Mouse (Mus musculus) hematopoietic stem cell, adult 5-6 weeks (primary cell): ENCODE data around the gene Arpc3. TPM values are rescaled to one million over a fixed set of nuclear protein-coding genes. Genes with fewer than 3 reads are reported as not detected.

Source experiments
- ATAC-seq, 2 experiments: fragments of 125-278 bp in 1 of 2; replicated peaks in 1 of 2; 2 replicates each; pipeline ENCODE4 v1.8.0; 2016 to 2017; ENCODE audit warnings: inconsistent platforms in 2 of 2, mild to moderate bottlenecking in 2 of 2, moderate number of reproducible peaks in 2 of 2, low read depth in 1 of 2, moderate TSS enrichment in 1 of 2; ENCODE audit not compliant: low FRiP score in 2 of 2, poor library complexity in 2 of 2, severe bottlenecking in 2 of 2, insufficient read depth in 1 of 2, low TSS enrichment in 1 of 2
- total RNA-seq: library from RNA; stranded (forward); fragments of 172-1452, 232-1000 nt; gene quantifications from 2 replicates; pipeline ENCODE4 v1.2.3, GENCODE M21; 2017

Gene Arpc3
- total RNA-seq, 1 experiment from 2014 or later, result 855 TPM

DNA sequence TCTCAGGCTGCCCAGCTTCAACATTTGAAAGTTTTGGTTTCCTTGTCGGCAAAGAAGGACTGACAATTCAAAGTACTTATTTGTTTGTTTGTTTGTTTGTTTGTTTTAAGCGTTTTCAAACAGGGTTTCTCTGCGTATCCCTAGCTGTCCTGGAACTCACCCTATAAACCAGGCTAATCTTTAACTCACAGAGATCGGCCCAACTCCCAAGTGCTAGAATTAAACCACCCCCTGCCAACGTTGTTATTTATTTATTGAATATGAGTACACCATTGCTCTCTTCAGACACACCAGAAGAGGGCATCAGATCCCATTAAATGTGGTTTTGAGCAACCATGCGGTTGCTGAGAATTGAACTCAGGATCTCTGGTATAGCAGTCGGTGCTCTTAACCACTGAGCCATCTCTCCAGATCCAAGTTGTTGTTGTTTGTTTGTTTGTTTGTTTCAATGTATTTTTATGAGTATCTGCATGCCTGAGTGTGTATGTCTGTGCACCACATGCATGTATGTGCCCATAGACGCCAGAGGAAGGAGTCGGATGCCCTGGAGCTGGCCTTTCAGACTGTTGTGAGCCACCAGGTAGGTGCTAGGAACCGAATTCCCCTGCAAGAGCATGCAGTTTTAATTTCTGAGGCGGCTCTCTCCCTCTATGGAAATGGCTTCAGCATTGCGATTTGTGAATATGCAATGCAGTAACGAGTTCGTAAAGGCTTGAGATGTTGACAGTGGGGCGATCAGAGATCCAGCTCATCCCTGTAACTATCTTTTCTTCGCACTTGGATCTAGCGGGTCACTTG lies 29.8 kb downstream of the Arpc3 start, which contains the start of gene Anapc7:
TSS of gene Anapc7 (plus strand) at position 423 of the 798 bp plus-strand sequence.
- ATAC-seq, result peak; percentile 37 to 42

DNA sequence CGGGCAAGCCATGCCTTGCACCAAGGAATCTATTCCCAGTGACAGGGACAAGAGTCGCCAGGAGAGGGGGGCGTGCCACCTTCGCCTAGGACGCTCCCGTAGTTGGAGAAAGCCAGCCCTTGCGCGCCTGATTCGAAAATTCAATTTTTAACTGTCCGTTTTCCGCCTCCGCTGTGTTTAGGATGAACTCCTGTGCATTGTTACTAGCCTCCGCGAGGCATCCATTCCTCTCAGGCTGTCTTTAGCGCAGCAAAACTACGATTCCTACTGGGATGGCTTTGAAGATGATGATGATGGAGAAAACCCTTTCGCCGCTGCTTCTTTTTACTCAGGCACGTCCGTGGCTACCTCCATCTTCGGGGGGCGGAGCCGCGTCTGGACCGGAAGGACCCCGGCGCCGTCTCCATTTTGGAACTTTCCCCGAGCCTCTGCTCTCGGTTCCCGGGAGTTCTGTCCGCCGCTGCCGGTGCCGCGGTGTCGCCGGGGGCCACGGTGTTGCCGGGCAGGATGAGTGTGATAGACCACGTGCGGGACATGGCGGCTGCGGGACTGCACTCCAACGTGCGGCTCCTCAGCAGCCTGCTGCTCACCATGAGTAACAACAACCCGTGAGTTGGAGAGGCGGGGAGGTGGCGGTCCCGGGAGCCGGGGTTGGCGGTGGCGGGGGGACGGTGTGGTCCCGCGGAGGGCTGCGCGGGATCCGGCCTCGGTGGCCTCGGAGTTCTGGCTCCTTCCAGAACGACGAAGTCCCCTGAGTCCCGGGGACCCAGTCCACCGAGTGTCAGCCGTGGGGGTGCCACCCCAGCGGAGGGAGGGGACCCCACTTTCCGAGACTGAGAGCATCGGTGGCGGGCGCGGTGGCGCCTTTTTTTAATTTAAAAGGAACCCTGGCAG lies 30.6 kb downstream of the Arpc3 start:
- ATAC-seq, result peak; percentile 84 to 94

DNA sequence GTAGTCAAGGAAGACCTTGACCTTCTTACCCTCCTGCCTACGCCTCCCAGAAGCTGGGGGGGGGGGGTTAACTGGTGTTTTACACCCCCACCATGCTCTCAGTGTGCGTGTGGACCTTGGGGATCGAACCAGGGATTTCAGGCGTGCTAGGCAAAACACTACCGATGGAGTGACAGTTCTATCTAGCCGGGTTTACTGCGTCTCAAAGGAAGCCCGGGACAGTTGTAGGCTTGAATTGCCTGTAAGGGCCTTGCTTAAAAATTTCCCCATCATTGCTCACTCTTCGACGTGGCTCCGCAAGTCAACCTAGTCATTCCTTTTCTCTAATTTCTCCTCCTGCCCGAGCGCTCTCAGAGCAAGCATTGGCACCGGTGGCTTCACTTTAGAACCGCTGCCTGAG lies 31.4 kb downstream of the Arpc3 start:
- ATAC-seq, result no peak

DNA sequence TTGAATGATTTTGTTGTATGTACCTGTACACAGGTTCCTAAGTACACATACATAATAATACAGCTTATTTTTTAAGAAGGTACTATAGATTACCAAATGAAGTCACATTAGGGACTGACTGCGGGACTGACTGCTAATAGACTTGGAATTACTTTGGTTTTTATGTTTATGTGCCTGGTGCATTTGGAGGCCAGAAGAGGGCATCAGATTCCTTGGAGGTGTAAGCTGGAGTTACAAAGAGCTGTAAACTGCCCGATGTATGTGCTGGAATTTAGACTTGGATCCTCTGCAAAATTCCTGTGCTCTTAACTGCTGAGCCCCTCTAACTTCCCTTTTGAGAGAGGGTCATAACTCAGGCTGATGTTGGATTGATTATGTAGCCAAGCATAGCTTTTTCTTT lies 33.9 kb downstream of the Arpc3 start:
- no peak for ATAC-seq

DNA sequence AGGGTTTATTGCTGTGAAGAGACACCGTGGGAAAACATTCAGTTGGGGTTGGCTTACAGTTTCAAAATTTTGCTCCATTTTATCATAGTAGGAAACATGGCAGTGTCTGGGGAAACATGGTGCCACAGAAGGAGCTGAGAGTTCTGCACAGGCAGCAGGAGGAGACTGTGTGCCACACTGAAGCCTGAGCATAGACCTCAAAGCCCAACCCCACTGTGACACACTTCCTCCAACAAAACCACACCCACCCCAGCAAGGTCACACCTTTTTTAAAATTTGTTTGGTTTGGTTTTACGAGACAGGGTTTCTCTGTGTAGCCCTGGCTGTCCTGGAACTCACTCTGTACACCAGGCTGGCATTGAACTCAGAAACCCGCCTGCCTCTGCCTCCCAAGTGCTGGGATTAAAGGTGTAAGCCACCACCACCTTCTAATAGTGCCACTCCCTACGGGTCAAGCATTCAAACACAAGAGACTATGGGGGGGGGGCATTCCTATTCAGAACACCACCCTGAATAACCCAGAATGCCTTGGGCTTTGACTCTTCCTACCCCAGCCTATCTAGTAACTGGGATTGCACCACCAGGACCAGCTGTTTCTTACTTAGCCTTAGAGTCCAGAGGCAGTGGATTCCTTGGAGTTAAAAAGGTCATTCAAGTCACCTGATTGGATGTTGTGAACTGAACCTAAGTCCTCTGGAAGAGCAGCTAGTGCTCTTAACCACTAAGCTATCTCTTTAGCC lies 38.5 kb downstream of the Arpc3 start:
- 0 out of 4 replicates have a peak, but pooled peaks of 1 of the 2 experiments have one; percentile 37 for ATAC-seq

DNA sequence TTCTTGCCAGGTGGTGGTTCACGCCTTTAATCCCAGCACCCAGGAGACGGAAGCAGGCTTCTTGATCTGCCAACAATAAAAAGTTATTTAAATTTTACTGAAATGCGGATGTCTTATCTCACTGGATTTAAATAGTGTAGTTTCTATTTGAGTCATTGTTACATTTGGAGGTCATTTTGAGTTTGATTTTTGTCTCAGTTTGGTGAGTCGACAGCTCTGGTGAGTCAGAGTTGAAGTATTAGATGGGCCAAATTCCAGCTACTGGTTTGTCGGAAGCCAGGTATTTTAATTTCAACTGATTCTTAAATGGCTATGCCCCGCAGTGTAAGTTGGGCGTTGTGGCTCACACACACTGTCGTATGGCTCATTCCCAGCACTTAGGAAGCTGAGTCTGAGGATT lies 39.5 kb downstream of the Arpc3 start:
- no peak for ATAC-seq

DNA sequence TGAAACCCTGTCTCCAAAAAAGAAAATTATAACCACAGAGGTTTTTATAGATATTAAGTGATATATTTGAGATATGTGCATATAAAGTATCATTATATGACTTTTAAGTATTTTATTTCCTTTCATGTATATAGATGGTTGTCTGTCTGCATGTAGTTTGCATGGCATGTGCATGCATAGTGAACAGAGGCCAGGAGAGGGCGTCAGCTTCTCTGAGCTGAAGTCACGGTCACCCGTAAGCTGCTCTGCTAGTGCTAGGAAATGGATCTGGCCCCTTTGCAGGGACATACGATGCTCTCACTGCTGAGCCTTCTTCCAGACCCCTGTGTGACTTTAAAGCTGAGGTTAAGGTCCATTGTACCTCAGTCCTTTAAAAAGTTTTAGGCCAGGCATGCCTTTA lies 42.9 kb downstream of the Arpc3 start:
- ATAC-seq, result no peak

DNA sequence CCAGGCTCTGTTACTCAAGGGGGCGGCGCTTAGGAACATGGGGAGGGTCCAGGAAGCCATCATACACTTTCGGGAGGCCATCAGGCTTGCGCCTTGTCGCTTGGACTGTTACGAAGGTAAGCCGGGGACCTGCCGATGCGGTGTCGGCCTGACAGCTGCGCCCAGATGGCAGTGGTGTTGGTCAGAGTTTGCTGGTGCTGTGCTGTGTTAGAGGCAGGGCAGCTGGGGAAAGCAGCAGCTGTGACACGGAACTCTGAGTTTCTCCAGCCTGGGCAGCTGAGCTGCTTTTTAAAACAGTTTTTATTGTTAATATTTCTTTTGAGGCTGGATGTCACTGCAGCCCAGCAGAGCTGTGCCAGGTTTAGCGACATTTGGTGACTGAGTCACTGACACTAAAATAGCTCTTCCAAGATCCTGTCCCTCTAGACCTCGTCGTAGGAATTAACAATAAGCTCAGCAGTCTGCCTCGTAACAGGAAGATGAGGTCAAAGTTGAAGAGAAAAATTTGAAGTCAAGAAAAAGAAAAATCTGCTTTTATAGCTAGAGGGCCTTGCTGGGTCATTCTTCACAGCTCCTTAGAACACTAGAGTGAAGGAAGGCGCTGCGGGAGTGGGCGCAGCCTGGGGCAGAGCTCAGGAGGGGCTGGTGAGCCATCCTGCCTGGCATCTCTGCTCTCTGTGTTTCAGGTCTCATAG lies 47.9 kb downstream of the Arpc3 start:
- no peak for ATAC-seq

DNA sequence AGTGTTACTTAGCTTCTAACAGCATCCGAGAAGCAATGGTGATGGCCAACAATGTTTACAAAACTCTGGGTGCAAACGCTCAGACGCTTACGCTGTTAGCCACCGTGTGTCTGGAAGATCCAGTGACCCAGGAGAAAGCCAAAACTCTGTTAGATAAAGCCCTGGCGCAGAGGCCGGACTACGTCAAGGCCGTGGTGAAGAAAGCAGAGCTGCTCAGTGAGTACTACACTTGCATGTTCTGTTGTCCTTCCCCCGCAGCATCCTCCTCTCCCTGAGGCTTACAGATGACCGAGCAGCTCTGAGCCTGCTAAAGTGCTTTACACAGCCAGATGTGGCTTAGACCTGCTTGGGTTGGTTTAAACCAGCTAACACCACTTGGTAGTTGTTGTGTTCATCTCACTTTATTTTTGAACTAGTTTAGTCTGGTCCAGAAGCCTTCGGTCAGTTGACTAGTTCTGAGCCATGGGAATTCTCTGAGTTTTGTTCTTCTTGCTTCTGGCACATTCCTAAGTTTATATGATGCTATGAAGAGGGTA lies 48.5 kb downstream of the Arpc3 start:
- no peak for ATAC-seq

DNA sequence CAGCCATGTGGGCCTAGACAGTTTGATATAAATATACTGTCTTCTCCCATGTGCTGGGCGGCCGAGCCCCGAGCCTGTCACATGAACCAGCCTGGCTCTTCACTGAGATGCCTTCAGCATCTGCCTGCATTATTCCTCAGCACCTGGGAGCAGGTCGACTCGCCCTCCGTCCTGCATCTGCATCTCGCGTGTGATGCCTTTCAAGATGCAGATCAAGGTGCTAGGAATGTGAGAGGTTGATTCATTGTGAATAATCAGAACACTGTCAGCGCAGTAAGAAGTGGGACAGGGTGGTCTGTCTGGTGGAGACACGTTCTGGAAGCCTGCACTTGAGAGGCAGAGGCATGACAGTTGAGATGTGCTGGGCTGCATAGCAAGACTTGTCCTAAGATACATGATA lies 52.8 kb downstream of the Arpc3 start:
- ATAC-seq, result no peak

DNA sequence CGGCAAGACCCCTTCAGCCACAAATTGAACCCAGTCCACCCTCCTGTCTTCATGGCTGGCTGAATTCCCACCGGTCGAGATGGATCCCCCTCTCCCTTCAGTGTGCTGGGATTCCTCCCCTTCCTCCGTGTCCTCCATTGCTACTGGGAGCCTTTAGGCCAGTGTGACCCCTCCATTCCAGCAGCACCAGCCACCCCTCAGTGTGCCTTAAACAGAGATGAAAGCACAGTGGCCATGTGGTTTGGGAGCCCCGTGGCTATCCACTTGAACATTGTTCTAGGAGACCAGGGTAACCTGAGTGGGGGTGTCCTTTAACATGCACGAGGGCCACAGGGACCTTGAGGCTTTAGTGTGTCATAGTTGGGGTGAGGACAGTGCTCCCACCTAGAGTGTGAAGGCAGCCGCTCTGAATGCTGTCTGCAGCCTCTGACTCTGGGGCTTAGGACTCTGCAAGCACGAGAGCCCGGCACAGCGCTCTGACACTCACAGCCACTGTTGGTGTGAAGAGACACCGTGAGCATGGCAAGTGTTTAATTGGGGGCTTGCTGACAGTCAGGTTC lies 53.5 kb downstream of the Arpc3 start:
- no peak for ATAC-seq

DNA sequence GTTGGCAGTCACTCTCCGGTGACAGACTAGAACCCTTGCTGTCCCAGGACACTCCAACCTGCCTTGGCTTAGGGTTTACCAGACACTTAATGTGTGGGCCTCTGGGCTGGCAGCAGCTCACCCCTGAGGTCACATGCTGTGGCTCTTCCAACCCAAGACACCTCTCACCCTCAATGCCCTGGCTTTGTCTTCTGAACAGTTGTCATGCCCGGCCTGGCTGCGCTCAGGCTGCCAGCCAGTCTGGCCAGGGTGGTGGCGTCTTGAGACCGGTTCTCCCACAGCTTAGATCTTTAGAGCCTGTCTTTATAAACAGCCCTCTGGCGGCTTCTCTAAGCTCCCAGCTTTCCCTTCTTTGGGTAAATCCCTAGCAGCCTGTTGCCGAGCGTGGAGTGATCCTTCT lies 56.2 kb downstream of the Arpc3 start:
- ATAC-seq, result no peak

DNA sequence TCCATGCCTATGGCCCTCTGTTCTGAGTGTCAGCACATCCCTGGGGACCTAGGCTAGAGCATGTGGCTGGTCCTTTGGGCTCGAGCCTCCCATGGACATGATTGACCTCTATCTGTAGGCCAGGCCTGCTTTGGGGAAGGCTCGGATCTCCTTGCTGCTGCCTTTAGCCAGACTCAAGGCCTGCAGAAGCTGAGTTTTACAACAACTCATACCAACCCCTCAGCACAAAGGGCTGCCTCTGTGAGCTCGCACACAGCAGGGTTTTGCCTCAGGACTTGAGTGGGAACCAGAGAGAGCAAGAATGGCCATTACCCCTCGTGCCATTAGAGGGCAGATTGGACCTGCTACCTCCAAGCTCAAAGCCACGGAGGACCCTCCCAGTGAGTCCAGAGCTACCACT lies 57.2 kb downstream of the Arpc3 start:
- no peak for ATAC-seq

DNA sequence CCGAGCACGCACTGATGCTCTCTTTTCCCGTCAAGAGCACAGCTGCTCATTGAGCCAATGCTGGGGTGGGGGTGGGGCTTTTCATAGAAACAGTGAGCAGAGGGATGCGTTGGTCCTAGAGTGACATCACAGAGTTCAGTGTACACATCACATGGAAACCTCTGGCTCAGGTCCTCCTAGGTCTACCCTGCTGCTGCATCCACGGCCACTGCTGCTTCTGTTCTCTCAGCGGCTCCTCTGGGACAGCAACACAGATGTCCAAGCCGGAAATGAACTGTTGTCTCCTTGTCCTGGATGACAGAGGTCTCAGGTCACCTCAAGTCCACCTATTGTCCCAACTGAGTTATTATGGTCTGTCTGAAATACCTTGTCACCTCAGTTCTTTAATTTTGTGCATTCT lies 58.3 kb downstream of the Arpc3 start:
- ATAC-seq, result no peak

DNA sequence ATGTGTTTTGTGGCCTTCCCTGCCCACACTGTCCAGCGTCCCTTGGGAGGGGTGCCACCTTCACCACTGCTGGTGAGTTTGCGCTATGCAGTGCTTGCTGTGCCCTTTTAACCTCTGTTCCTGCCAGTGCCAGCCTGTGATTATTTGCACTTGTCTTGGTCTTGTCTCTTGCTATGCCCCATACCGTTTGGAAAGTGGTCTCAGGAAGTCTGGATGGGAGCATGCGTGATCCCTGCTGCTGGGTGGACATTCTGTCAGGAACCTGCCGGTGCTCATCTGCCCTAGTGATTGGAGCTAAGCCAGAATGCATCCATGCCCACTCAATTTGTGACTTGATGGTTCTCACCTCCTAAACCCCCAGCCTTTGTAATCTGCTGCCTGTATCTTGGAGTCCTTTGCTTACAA lies 59.2 kb downstream of the Arpc3 start:
- ATAC-seq, result no peak

DNA sequence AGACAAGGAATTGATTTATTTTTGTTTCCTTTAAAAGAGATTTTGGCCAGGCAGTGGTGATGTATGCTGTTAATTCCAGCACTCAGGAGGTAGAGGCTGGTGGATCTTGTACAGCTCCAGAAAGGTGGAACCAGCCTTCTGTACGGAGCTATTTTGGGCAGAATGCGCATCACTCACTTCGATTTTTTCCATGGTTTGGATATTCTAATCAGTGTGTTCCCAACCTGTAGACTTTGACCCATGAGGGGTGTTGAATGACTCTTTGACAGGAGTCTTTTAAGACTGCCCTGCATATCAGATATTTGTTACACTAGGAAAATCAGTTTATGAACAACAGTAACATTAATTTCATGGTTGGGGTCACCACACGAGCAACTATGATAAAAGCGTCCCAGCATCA lies 59.6 kb downstream of the Arpc3 start:
- no peak for ATAC-seq

DNA sequence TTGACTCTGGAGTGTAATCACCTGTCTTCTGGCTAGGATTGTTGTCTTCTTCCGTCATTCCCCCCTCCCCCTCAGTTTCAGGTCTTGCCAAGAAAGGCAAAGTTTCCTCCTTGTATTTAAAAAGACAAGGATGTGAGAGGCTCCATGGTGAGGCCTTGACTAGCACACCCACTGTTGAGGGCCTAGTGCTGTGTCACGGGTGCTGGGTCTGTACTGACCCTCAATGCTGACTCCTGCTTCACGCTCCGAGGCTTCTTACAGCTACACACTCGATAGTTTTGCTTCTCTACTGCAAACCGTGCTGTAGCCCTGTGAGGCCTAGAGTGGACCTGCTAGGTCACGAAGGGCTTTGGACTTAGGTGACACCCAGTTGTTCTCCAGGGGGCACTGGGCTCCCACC lies 60.5 kb downstream of the Arpc3 start:
- no peak for ATAC-seq
